Mouse (Mus musculus): ENCODE data around the gene 1700080E11Rik. TPM values are rescaled to one million over a fixed set of nuclear protein-coding genes. Genes with fewer than 3 reads are reported as not detected.

Gene 1700080E11Rik
- polyA plus RNA-seq (2012; rRNA removed), result not detected in 2 replicates

DNA sequence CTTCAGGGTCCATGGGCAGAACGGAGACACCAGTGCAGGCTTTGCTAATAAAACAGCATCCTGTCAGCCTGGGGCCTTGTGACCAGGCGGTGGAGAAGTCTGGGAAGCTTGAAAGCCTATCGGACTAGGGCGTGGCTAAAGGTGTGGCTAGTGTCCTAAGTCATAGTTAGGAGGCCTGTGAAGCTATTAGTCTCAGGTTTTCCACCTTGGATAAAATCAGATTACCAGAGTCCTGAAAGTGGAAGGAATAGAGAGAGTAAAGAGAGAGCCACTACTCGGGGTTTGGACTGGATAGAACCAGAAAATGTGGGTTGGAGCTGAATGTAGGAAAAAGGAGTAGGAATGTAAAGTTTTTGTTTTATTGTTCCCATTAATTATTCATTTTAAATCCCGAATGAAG lies at the start of gene 1700080E11Rik:
TSS of gene 1700080E11Rik (minus strand) at position 101 of the 400 bp plus-strand sequence.
- no peaks in the 10 kb centered on the region for H3K4me1 ChIP-seq (ENCODE audit: control insufficient read depth, insufficient read depth, insufficient read length)
- H3K36me3 ChIP-seq (ENCODE audit: control insufficient read depth, insufficient read depth, low read length), result no peaks in the 10 kb centered on the region
- 75% methylated on average over 6 of the region's 6 CpGs for WGBS
- no peak for TF ChIP-seq CTCF (IDR thresholded peaks at IDR 0.05; ENCODE audit: extremely low read depth, insufficient read depth, insufficient read length, insufficient replicate concordance)
- TF ChIP-seq POLR2A (IDR thresholded peaks at IDR 0.05; ENCODE audit: low read depth, low read length), result no peak
- no peak within 1 kb of the TSS for H3K27ac ChIP-seq (ENCODE audit: insufficient read depth, low read length)
- no peaks in the 10 kb centered on the region for H3K27me3 ChIP-seq (ENCODE audit: control insufficient read depth, insufficient read depth, low read length)
- no peak within 1 kb of the TSS for H3K4me3 ChIP-seq (ENCODE audit: extremely low read depth, insufficient read depth, insufficient read length)
- no peak for DNase-seq (ENCODE audit: low read depth in 1 of 2, low spot score in 2 of 2)

DNA sequence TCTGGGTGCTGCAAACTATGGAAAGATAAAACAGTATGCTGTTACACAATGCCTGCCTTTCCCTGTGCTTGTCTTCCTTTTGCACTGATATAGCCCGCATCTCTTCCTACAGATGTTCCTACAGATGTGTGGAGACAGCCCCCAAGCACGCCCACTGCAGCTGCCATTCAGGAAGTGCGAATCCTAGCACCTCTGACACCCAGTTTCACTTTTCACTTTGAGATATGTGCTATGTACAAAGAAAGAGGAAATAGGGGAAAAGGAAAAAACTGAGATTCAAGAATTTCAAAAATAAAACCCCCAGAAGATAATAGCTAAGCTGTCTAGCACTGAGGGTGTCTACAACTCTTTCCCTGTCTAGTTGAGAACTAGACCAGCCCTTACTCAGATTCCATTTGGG lies 41.8 kb upstream of the 1700080E11Rik start:
- Histone ChIP-seq H3K36me3 (ENCODE audit: control insufficient read depth, insufficient read depth, low read length) (no peaks in the 10 kb centered on the region), H3K27ac (ENCODE audit: insufficient read depth, low read length) (no peak overlapping the region), H3K4me3 (ENCODE audit: extremely low read depth, insufficient read depth, insufficient read length) (no peak overlapping the region), H3K27me3 (ENCODE audit: control insufficient read depth, insufficient read depth, low read length) (no peaks in the 10 kb centered on the region), H3K4me1 (ENCODE audit: control insufficient read depth, insufficient read depth, insufficient read length) (no peaks in the 10 kb centered on the region)
- no peak for DNase-seq (ENCODE audit: low read depth in 1 of 2, low spot score in 2 of 2)
- 21% methylated on average over 3 of the region's 3 CpGs for WGBS
- no peak for TF ChIP-seq CTCF (IDR thresholded peaks at IDR 0.05; ENCODE audit: extremely low read depth, insufficient read depth, insufficient read length, insufficient replicate concordance)

DNA sequence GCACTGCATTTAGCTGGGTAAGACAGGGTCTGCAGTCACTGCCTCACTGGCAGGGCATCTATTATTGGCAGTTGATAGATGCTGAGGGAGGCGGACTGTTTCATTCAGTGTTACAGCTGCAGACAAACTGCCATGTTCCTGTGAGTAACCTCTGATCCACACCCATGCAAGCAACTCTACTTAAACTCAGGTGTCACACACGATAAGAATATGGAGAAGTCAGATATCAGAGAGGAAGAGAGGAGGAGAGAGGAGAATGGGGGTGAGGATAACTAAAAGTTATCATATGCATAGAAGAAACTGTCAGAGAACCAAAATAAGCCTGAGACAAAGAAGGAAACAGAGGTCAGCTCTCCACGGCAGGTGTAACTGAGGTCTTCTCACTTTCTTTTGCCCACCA lies 37.5 kb upstream of the 1700080E11Rik start:
- Histone ChIP-seq H3K27me3 (ENCODE audit: control insufficient read depth, insufficient read depth, low read length) (no peaks in the 10 kb centered on the region), H3K36me3 (ENCODE audit: control insufficient read depth, insufficient read depth, low read length) (no peaks in the 10 kb centered on the region), H3K4me1 (ENCODE audit: control insufficient read depth, insufficient read depth, insufficient read length) (no peaks in the 10 kb centered on the region), H3K27ac (ENCODE audit: insufficient read depth, low read length) (no peak overlapping the region), H3K4me3 (ENCODE audit: extremely low read depth, insufficient read depth, insufficient read length) (no peak overlapping the region)
- 86% methylated on average over 3 of the region's 3 CpGs for WGBS
- DNase-seq (ENCODE audit: low read depth in 1 of 2, low spot score in 2 of 2), result no peak
- no peak for TF ChIP-seq POLR2A (IDR thresholded peaks at IDR 0.05; ENCODE audit: low read depth, low read length)
- TF ChIP-seq CTCF (IDR thresholded peaks at IDR 0.05; ENCODE audit: extremely low read depth, insufficient read depth, insufficient read length, insufficient replicate concordance), result no peak

DNA sequence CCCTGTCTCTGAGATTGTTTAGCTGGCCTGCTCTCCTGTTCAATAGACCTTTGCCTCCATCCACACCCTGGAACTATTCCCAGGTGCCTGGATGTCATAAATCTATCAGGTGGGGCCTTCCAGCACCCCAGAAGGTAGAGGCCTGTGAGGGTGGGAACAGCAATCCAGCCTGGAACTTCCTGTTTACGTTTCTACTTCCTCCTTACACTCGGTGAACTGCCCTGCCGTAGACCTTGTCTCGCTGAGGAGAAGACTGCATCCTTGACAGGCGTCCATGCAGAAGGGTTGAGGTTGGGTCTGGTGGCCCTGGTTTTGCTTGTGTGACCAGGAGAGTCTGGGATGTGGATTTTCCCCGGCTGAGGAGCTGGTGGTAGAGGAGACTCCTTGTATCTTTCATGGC lies 5.7 kb downstream of the 1700080E11Rik start:
- Histone ChIP-seq H3K27me3 (ENCODE audit: control insufficient read depth, insufficient read depth, low read length) (no peaks in the 10 kb centered on the region), H3K27ac (ENCODE audit: insufficient read depth, low read length) (no peak overlapping the region), H3K4me3 (ENCODE audit: extremely low read depth, insufficient read depth, insufficient read length) (no peak overlapping the region), H3K36me3 (ENCODE audit: control insufficient read depth, insufficient read depth, low read length) (no peaks in the 10 kb centered on the region), H3K4me1 (ENCODE audit: control insufficient read depth, insufficient read depth, insufficient read length) (no peaks in the 10 kb centered on the region)
- TF ChIP-seq CTCF (IDR thresholded peaks at IDR 0.05; ENCODE audit: extremely low read depth, insufficient read depth, insufficient read length, insufficient replicate concordance) (no peak), POLR2A (IDR thresholded peaks at IDR 0.05; ENCODE audit: low read depth, low read length) (no peak)
- no peak for DNase-seq (ENCODE audit: low read depth in 1 of 2, low spot score in 2 of 2)
- 62% methylated on average over 6 of the region's 6 CpGs for WGBS

DNA sequence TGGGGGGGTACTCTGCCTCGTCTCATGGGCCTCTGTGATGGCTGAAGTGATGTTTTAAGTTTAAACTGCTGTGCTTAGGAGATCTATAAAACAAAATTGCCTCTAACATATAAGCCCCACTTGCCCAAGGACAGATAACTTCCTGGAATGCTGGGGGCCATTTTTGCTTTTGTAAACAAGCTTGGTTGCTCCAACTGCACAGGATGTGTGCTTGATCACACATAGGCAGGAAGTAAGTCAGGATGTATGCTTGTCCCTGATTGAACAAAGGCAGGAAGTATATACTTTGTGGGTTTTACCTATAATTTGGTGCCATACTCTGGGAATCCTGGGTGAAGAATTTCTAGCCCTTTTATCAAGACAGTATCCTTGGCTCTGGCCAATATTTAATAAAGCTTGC lies 8.5 kb downstream of the 1700080E11Rik start:
- no peak for DNase-seq (ENCODE audit: low read depth in 1 of 2, low spot score in 2 of 2)
- no peak for TF ChIP-seq POLR2A (IDR thresholded peaks at IDR 0.05; ENCODE audit: low read depth, low read length)
- no peak for TF ChIP-seq CTCF (IDR thresholded peaks at IDR 0.05; ENCODE audit: extremely low read depth, insufficient read depth, insufficient read length, insufficient replicate concordance)
- 76% methylated on average over 1 of the region's 1 CpGs for WGBS

DNA sequence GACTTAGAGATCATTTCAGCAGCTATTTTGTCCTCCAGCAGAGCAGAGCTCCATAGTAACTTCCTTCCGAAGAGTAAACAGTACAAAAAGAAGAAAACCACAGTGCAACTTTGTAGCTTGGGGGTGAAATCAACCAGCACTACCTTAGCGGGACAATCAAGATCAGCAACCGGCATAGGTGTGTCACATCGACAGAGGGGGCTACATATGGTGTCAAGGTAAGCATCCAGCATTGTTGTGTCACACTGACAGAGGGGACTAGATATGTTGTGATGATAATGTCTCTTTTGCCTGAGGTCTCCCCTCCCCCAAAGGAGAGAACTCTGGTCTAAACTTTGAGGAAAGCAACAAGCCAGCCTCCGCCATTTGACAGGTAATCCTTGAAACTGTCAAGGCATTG lies 10.4 kb downstream of the 1700080E11Rik start:
- Histone ChIP-seq H3K36me3 (ENCODE audit: control insufficient read depth, insufficient read depth, low read length) (no peaks in the 10 kb centered on the region), H3K4me1 (ENCODE audit: control insufficient read depth, insufficient read depth, insufficient read length) (peaks cover 15% of the 10 kb centered on the region; the same call in 1 of the 2 replicates), H3K4me3 (ENCODE audit: extremely low read depth, insufficient read depth, insufficient read length) (no peak overlapping the region), H3K27me3 (ENCODE audit: control insufficient read depth, insufficient read depth, low read length) (no peaks in the 10 kb centered on the region), H3K27ac (ENCODE audit: insufficient read depth, low read length) (peak overlapping the region; percentile 43)
- TF ChIP-seq POLR2A (IDR thresholded peaks at IDR 0.05; ENCODE audit: low read depth, low read length) (no peak), CTCF (IDR thresholded peaks at IDR 0.05; ENCODE audit: extremely low read depth, insufficient read depth, insufficient read length, insufficient replicate concordance) (no peak)
- WGBS, result 46% methylated on average over 5 of the region's 5 CpGs
- no peak for DNase-seq (ENCODE audit: low read depth in 1 of 2, low spot score in 2 of 2)

More for the DNA sequence above, 8.5 kb downstream of the 1700080E11Rik start:
- Histone ChIP-seq H3K4me1 (ENCODE audit: control insufficient read depth, insufficient read depth, insufficient read length) (no peaks in the 10 kb centered on the region; the same call in 1 of the 2 replicates), H3K36me3 (ENCODE audit: control insufficient read depth, insufficient read depth, low read length) (no peaks in the 10 kb centered on the region), H3K27ac (ENCODE audit: insufficient read depth, low read length) (no peak overlapping the region), H3K4me3 (ENCODE audit: extremely low read depth, insufficient read depth, insufficient read length) (no peak overlapping the region), H3K27me3 (ENCODE audit: control insufficient read depth, insufficient read depth, low read length) (no peaks in the 10 kb centered on the region)

DNA sequence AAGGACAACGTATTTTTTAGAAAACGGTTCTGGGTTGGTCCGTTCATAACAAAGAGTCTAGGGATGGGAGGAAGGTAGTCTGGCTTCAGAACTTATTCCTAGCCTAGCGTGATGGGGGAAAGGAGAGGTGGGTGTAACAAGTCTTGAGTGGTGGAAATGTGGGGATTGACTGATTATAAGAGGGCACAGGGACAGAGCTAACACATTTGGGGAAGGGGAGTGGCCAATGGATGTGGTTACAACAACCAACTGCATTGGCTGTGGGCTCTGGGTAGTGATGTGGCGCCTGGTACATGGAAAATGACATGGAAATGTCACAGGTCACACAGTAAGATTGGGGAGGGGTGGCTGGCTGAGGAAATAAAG lies 12.9 kb downstream of the 1700080E11Rik start:
- Histone ChIP-seq H3K4me1 (ENCODE audit: control insufficient read depth, insufficient read depth, insufficient read length) (peaks cover 15% of the 10 kb centered on the region; the same call in 1 of the 2 replicates), H3K36me3 (ENCODE audit: control insufficient read depth, insufficient read depth, low read length) (no peaks in the 10 kb centered on the region), H3K27me3 (ENCODE audit: control insufficient read depth, insufficient read depth, low read length) (no peaks in the 10 kb centered on the region), H3K4me3 (ENCODE audit: extremely low read depth, insufficient read depth, insufficient read length) (peak overlapping the region; percentile 91; the same call in 1 of the 2 replicates), H3K27ac (ENCODE audit: insufficient read depth, low read length) (peak overlapping the region; percentile 65)
- WGBS, result 24% methylated on average over 5 of the region's 5 CpGs
- no peak for DNase-seq (ENCODE audit: low read depth in 1 of 2, low spot score in 2 of 2)
- no peak for TF ChIP-seq POLR2A (IDR thresholded peaks at IDR 0.05; ENCODE audit: low read depth, low read length)
- no peak for TF ChIP-seq CTCF (IDR thresholded peaks at IDR 0.05; ENCODE audit: extremely low read depth, insufficient read depth, insufficient read length, insufficient replicate concordance)
